Mouse (Mus musculus) cerebellum, adult 9-11 months (tissue): ENCODE measurements around the gene Ankrd11.
A peak's percentile ranks its signal among the peaks of the same experiment; 100 is the strongest.
"Not testable (repeated sequence)": the region's sequence is repeated elsewhere in the genome, so short reads cannot be mapped to it uniquely, and the experiment has no call there.

ENCODE experiments used
- DNase-seq: peaks from one replicate; pipeline ENCODE4 v3.0.0; 2022

Gene Ankrd11

DNA sequence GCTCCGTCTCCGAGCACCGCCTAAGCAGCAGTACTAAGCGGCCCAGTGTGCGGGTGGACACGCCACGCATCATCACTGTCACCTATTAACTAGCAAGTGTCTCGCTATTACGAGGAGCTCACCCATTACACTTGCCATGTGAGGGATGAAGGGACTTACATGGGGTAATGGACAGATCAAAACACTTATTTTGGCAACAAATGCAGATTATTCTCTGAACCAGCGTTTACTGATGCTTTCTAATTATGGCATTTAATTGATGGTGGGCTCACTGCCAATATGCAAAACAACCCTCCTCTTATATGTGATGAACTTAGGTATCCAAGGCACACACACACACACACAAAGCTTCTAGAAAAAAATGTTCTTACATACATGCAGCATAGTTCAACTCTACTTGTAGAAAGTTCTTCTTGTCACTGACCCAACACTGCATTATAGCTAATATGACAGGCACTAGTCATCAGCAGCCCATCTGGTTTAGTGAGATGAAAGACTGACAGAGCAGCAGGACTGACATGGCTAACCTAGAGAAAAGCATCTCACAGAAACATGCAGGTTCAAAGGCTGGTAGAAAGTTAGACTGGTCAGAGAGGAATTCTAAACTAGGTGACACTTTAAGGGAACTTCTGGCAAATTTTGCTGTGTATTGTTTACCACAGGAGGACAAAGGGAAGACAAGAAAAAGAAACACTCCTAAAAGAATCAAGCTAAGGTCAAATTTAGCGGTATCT, 2.5 kb downstream of the Ankrd11 start:
- DNase-seq: peak; percentile 25

DNA sequence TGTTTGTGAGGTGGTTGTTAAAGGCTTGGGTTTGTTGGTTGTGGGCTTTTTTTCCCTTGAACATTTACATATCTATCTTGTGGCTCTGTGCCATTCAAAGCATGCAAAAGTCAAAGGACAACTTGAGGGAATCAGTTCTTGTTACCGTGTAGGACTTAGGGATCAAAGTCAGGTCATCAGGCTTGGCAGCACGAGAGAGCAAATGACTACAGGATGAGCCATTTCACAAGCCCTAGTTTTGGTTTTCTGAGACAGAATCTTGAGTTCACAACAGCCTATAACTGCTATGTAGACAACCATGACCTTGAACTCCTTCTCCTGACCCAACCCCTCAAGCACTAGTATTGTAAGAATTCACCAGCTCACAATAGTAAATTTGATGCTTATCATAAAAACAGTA, 3.7 kb downstream of the Ankrd11 start:
- DNase-seq: no peak

DNA sequence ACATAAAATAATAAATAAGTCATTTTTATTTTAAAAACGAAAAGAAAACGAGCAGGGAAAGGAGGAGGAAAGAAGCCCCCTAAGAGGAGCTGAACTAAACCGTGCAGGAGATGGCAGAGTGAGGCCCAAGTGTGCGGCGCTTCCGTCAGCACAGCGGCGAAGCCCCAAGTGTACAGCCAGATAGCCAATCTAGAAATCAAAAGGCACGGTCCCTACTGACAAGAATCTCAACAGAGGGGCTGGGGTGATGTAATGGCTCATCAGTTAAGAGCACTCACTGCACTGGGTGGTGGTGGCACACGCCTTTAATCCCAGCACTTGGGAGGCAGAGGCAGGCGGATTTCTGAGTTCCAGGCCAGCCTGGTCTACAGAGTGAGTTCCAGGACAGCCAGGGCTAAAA, 4.6 kb downstream of the Ankrd11 start:
- no peak for DNase-seq

DNA sequence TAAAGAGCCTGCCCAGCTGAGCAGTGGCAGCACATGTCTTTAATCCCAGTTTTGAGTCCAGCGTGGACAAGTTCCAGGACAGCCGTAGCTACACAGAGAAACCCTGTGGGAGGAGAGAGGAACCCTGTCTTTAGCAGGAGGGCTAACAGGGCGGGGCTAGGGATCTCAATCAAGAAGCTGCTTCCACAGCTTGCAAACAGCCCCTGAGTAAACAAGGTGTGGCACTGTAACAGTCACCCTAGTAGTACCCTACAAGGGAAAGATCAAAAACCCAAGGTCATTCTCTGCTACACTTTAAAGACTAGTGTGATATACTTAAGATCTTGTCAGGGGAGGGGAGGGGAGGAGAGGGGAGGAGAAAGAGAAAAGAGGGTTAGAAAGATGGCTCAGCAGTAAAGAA, 5.1 kb downstream of the Ankrd11 start:
- no peak for DNase-seq

DNA sequence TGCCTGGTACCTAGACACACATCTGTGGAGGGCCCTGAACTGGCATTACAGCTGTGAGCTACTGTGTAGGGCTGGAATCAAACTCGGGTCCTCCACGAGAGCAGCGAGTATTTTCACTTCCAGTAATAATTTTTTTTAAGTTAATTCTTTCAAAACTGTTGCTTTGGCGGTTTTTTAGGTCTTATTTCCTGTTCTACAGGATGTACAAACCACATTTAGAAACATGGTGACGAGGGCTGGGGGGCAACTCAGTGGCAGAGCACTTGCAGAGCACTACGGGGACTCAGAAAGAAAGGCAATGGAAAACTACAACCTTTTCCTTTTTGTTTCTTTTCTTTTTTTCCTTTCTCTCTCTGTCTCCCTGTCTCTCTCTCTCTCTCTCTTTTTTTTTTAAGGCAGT, 7.9 kb downstream of the Ankrd11 start:
- no peak for DNase-seq

DNA sequence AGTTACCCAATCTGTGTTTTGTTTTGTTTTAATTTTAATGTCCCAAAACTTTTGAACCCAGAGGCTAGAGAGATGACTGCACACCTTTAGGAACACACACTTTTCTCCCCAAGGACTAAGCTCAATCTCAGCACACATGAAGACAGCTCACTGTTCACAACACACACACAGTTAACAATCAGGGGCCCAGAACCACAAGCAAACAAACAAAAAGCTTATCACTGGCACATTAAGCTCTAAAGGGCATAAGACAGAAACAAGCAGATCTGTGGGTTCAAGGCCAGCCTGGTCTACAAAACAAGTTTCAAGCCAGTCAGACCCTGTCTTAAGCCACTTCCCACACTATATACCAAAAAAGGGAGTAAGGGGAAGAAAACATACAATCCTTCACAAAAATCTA, 8.6 kb downstream of the Ankrd11 start:
- no peak for DNase-seq

DNA sequence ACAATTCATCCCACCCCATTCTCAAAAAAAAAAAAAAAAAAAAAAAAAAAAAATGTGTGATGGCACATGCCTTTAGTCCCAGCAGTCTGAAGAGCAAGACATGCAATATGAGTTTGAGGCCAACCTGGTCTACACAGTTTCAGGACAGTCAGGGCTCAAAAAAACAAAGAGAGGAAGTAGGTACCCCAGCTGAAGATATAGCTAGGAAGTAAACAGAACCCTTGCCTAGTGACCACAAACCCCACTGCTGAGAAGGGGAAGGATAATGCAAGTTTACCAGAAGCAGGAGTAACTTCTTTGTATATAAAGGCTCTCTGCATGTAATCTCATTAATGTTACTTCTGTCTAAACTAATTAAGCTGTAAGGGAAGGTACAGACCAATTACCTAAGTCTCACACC, 9.3 kb downstream of the Ankrd11 start:
- no peak for DNase-seq

DNA sequence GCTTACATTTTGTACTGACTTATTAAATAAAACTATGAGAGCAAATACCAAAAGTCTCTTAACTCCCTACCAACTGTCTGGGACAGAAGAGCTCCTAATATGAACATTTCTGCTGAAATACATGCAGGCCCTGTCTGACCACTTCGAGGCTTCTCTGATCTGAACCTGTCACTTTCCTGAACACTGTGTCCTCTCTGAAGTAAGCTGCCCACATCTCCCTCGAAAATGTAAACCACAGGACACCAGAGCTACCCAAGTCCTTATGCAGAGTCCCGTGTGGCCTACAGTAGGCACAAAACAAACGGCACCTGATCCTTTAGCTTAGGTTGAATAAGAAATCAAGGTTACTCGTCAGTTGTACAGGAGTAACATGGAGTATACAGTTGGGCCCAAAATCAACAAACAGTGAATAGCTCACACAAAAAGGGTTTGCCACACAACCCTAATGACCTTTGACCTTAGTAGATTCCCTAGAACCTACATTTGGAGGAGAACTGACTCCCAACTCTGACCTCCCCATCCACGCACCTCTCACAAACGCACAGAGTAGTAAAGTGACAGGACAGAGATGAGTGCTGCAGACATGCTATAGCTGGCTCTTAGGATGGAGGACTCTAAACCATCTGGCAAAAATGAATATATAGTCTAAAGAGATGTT, 10.6 kb downstream of the Ankrd11 start:
- no peak for DNase-seq

DNA sequence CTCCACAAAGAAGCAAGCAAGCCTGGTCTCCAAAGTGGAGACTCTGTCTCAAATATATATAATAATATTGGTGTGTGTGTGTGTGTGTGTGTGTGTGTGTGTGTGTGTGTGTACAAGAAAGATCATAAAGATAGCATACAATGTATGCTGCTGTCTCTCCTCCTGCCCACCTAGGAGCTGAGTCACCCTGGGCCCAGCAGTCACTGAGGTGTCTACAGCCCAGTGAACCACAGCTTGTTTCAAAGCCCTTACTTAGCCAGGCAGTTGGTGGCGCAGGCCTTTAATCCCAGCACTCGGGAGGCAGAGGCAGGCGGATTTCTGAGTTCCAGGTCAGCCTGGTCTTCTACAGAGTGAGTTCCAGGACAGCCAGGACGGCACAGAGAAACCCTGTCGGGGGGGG, 12.0 kb downstream of the Ankrd11 start:
- not testable (repeated sequence) for DNase-seq

DNA sequence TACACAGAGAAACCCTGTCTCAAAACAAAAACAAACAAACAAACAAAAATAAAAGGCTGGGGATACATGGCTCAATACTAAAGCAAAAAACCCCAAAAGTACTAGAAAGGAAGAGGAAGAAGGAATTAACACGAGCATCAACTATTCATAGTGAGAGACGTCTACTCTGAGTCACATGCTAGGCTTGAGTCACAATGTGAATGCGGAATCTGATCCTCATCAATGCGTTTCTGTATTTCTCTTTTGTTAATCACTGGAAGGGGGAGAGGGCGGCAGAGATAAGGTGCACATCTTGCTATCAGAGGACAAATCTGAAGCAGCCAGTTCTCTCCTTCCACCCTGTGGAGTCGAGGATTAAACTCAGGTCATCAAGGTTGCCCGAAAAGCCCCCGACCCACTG, 14.3 kb downstream of the Ankrd11 start:
- no peak for DNase-seq

DNA sequence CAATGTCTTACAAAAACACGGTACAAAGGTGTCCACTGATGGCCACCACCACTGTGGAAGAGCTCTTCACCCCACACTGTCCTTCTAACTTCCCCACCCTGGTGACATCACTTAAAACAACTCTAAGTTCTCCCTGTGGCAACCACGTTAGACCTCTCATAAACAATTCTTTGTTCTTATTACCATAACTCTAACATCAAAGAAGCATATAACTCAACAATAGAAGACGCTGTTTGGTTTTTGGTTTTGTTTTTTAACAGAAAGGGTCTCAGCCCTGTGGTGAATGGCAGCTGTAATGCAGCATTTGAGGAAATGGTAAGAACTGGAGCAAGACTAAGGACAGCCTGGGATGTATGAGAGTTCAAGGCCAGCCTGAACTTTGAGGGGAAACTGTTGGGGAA, 16.1 kb downstream of the Ankrd11 start:
- DNase-seq: no peak

DNA sequence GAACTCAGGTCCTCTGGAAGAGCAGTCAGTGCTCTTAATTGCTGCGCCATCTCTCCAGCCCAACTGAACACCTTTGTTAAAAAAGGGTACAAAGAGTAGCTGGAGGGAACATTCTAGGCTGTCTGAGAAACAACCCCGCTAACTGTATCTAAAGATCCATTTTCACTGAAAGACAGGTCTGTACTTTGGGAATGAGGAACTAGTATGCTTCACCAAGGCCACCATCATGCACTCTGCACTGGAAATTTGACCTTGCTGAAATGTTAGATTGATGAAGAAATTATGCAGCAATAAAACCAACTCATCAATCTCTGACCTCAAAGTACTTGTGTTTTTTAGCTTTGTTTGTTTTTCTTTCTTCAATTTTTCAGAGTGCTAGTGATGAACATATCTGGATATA, 17.9 kb downstream of the Ankrd11 start:
- DNase-seq: no peak

DNA sequence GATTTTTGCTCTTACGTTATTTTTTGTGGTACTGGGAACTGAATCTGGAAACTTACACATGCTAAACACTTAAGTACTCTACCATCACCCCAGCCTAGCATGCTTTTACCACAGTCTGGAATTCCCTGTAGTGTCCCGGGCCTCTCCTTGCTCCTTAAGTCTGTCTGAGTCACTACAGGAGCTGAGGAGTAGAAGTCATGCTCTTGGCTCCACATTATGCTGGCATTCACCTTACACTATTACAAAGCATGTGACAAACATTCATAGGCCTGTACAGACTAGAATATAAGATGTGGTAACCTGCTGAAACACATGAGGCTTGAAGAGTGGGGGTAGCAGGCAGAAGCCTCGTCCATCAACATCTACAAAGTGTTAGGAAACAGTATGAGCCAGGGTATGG, 19.4 kb downstream of the Ankrd11 start:
- no peak for DNase-seq

DNA sequence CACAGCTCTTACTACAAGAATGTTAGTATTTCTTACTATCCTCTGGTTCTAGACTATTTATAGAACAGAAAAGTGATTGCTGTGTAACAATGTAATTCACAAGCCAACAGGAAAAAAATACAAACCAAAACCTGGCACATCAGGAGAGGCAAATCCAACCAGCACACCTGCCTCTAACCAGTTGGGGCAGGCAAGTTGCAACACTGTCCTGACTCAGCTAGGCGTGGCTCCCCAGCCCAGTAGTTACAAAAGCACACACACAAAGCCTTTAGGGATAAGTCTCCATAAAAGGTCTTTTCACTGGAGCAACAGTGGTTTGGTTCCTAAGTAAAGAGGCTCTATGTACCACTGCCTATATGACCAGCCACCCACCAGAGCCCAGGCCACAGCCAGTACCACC, 20.8 kb downstream of the Ankrd11 start:
- no peak for DNase-seq

DNA sequence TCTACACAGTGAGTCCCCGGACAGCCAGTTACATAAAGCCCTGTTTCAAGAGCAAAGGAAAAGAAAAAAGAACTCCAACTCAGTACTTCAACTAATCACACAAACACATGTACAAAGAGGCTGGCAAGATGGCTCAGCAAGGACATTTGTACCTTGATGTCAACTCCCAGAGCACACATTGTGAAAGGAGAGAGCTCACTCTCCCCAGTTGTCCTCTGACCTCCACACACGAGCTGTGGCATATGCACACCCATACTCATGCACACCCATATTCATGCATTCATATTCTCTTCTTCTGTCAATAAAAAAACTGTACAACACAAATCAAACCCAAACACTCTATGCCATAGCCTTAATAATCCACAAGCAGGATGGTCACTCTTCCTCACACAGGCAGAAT, 21.2 kb downstream of the Ankrd11 start:
- DNase-seq: no peak

DNA sequence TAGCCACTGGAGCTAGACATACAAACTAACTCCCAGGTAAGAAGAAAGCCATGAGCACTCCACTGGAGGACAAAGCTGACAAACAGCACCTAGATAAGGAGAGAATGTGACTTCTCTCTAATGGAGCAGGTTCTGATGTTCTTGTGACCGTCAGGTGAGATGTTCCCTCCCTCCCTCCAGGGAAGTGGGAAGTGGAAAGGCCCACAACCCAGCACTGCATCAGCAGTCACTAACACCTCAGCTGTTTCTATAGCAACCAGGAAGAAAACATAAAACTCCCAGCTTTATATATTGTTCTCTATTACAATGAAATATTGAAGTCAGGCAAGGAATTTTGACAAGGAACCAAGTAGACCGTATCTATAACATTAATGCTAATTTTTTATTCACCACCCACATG, 22.0 kb downstream of the Ankrd11 start:
- DNase-seq: no peak

DNA sequence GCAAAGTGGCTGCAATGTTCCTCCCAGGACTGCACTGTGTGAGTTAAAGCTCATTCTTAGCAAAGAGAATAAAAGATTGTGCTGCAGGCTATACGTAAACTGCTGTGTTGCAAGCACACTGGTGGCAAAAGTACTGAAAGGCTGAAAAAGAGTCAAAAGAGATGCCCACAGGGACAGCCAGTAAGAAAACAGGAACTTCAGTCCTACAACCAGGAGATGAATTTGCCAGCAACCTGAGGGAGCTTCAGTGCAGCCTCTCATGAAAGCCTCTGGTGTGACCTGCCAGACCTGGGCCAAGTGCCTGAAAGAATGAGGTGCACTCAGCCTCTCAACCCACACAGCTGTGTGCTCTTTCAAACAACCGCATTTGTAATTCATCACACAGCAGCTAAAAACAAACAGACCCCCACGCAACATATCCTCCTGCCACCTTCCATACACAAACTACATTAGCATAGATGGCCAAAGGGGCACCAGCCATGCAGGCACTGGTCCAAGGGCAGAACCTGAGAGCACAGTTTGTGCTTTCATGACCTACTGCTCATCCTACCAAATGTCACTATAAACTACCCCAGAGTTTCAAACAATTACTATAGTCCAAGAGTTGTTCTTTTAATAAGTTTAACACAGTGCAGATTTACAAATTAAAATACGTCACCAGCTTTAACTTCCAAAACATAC, 23.5 kb downstream of the Ankrd11 start:
- DNase-seq: no peak

DNA sequence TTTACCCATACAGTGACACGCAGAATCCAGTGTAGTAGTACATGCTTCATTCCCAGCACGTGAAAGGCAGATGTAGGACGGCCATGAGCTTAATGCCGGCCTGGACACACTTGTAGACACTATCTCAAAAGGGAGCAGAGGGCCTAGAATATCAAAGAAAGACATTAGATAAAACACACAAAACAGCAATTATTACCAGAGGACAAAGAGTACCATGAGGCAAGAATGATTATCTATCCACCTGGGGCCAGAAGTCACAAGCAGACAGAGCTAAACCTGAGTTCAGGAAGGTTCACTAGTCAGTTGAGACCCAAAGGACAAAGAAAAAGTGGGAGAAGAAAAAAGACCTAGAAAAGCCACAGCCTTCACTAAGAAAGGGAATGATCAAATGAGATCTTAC, 24.9 kb downstream of the Ankrd11 start:
- no peak for DNase-seq

DNA sequence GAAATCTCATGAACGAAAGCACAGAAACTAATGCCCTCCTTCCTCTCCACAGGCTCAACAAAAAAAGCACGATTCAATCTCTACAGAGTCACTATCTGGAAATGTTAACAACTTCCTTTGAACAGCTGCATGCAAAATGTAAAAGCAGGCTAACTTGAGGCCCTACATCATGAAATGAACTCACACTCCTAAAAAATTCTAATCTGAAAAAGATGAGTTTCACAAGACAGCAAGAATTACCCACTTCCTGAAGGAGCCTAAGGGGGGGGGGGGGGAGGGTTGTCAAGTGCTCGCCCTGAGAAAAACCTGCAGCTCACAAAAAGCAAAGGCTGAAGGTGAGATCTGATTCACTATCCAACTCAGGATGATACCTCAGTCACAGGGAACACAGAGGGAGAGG, 27.0 kb downstream of the Ankrd11 start:
- DNase-seq: no peak

DNA sequence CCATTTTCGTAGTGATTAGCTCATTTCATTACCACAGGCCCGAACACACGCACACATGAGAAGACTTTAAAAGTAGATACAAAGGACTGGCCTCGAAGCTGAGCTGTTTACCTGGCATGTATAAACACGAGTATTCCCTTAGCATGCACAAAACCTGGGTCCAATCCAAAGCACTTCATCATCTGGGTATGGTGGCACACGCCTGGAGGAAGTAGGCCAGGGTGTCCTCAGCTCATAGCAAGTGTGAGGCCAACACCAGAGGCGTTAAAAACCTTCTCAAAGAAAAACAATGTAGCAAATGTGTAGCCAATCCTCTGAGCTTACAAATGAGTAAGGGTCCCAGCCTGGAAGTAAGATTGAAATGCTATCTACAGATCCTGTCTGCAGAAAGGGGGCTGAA, 27.6 kb downstream of the Ankrd11 start:
- peak; percentile 32 for DNase-seq

DNA sequence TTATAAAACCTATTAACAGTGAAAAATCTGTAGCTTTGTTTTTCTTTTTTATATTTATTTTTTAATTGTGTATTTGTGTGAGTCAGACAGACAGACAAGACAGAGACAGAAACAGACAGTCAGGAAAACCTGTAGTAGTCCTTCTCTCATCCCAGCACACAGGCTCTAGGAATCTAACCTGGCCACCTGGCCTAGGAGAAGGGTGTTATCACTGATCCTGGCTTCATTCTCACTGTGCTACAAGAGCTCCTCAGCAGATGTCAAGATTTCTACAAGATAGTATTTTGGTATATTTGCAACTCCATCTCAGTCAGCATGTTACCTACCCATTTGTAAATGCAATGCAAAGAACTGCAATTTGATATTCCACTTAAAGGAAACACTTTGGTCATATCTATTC, 30.8 kb downstream of the Ankrd11 start:
- DNase-seq: no peak

DNA sequence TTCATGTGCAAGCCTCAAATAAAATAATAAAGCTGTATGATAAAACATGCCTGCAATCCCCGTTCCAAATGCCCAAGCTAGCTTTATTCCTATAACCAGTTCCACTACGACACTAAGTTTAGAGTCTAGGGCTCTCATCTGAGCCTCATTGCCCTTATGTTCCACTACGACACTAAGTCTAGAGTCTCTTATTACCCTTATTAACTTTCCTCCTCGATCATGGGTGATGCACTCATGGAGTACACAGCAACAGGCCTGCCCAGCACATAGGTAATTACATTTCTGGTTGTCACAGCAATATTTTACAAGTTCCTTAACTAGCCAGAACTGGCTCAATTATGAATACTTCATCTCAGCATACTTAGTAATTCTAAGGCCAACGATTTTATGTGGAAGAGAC, 36.3 kb downstream of the Ankrd11 start:
- DNase-seq: no peak

DNA sequence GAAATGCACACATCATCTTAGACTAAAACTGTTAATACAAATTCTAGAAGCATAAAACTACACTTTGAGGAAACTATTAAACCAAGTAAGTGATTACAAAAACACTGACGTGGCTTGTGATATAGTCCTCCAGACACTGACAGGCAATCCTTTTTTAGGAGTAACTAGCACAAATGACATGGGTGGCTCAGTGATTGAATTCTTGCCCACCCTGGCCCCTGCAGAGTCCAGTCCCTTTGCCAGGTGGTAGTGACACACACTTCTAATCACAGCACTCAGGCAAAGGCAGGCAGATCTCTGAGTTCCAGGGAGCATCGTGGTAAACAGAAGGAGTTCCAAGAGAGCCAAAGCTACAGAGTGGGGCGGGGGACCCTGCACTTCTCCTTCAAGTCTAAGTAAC, 36.7 kb downstream of the Ankrd11 start:
- DNase-seq: no peak
